Mouse (Mus musculus) cortical plate, adult 2 months (tissue): ENCODE measurements around the gene Cers4.

Source experiments
- CTCF ChIP-seq: fragments of 200-500 bp; IDR thresholded peaks from 2 replicates; pipeline ENCODE4 v1.5.1; 2011; ENCODE audit warnings: mild to moderate bottlenecking, control low read depth, low read length; ENCODE audit not compliant: insufficient read depth; ENCODE audit errors: extremely low read depth
- POLR2A ChIP-seq: fragments of 200-500 bp; IDR thresholded peaks from 2 replicates; pipeline ENCODE4 v1.6.1; 2011; ENCODE audit warnings: mild to moderate bottlenecking, low read length, control low read depth; ENCODE audit not compliant: insufficient read depth; ENCODE audit errors: extremely low read depth

DNA sequence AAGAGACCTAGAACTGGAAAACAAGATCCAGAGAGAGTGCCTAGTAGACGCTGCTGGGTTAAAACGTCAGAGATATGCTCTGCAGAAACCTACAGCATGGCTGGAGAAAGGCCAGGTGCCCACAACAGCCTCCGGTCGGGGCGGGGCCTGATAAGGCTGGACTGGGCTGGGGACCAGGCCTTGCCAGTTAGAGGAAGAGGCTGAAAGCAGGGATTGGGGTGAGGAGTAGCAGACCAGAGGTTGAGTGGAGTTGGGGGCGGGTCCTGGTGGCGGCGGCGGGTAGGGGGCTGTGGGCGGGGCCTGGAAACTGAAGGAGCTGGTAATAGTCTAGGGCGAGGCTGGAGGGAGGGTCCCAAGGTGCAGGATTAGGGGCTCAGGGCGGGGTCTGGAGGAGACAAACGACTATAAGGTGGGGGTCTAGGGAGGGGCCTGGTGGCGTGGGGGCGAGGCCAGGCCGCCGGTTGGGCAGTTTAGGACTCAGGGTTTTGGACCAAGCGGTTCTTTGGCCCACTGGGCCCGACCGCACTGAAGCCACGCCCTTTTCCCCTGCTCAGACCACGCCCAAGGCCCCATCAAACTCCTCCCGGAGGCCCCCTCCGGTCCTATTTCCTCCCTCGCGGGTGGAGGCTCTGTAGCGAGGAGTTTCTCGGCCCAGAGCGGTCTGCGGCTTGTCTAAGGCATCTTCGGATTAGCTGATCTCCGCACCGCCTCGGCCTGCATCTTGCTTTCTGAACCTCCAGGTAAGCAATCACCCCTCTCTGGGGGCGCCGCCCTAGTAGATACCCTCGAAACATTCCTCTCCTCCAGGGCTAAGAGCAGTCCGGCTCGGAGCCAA, at the start of gene Cers4:
- TF ChIP-seq POLR2A: peak; percentile 77; the same call in 1 of the 2 replicates
- no peak for TF ChIP-seq CTCF
